Mouse (Mus musculus) kidney, adult 8-10 months (tissue): ENCODE data around the gene Akt2.
"Not testable (repeated sequence)": the region's sequence is repeated elsewhere in the genome, so short reads cannot be mapped to it uniquely, and the experiment has no call there.

Source experiments
- DNase-seq, 2 experiments: peaks; one replicate each; pipeline ENCODE4 v3.0.0; 2022

Gene Akt2

GRCm38 (mm10) chr7:27621028-27621427 is 29.7 kb downstream of the Akt2 start:
- DNase-seq = no peak

- DNase-seq = no peak
Measured at GRCm38 (mm10) chr7:27622234-27622633, 30.9 kb downstream of the Akt2 start.

- DNase-seq = no peak
Measured at GRCm38 (mm10) chr7:27624967-27625366, 33.6 kb downstream of the Akt2 start.

GRCm38 (mm10) chr7:27627707-27628106 is 36.4 kb downstream of the Akt2 start:
- no peak for DNase-seq

- DNase-seq = no peak
Measured at GRCm38 (mm10) chr7:27628190-27628589, 36.8 kb downstream of the Akt2 start.

- not testable (repeated sequence) for DNase-seq
Measured at GRCm38 (mm10) chr7:27628816-27629215, 37.5 kb downstream of the Akt2 start.

GRCm38 (mm10) chr7:27631439-27631838 is 40.1 kb downstream of the Akt2 start:
- DNase-seq = no peak

GRCm38 (mm10) chr7:27633166-27633565 is 41.8 kb downstream of the Akt2 start:
- DNase-seq = no peak

GRCm38 (mm10) chr7:27634691-27635090 is 43.3 kb downstream of the Akt2 start:
- no peak for DNase-seq

GRCm38 (mm10) chr7:27635094-27635493 is 43.7 kb downstream of the Akt2 start:
- not testable (repeated sequence) for DNase-seq

GRCm38 (mm10) chr7:27644471-27644870 is 53.1 kb downstream of the Akt2 start:
- DNase-seq = no peak

- no peak for DNase-seq
Measured at GRCm38 (mm10) chr7:27646516-27646915, 55.2 kb downstream of the Akt2 start.

- DNase-seq = no peak
Measured at GRCm38 (mm10) chr7:27647281-27648002, 56.1 kb downstream of the Akt2 start.

GRCm38 (mm10) chr7:27649723-27650122 is 58.4 kb downstream of the Akt2 start:
- no peak for DNase-seq

GRCm38 (mm10) chr7:27650949-27651348 is 59.6 kb downstream of the Akt2 start:
- DNase-seq = peak; percentile 60 to 75

- no peak for DNase-seq
Measured at GRCm38 (mm10) chr7:27653681-27654437, 62.5 kb downstream of the Akt2 start, which contains the start of gene Ttc9b. Gene Ttc9b (plus strand): TSS chr7:27653915.

GRCm38 (mm10) chr7:27654607-27655276 is 63.4 kb downstream of the Akt2 start:
- peak in 1 of 2 experiments; percentile 50 for DNase-seq

GRCm38 (mm10) chr7:27655545-27655944 is 64.2 kb downstream of the Akt2 start:
- no peak for DNase-seq

- DNase-seq = no peak
Measured at GRCm38 (mm10) chr7:27656600-27656999, 65.2 kb downstream of the Akt2 start.

- DNase-seq = no peak
Measured at GRCm38 (mm10) chr7:27657824-27658395, 66.6 kb downstream of the Akt2 start.

- DNase-seq = no peak
Measured at GRCm38 (mm10) chr7:27658712-27659663, 67.6 kb downstream of the Akt2 start.

- no peak for DNase-seq
Measured at GRCm38 (mm10) chr7:27662038-27662437, 70.7 kb downstream of the Akt2 start.
